Mouse (Mus musculus) myocyte (in vitro differentiated cells): ENCODE measurements around the gene Scn1a. TPM values are rescaled to one million over a fixed set of nuclear protein-coding genes. Genes with fewer than 3 reads are reported as not detected.

Source experiments
- H3K27me3 ChIP-seq: one replicate; pipeline ENCODE4 v1.6.1; 2011; ENCODE audit not compliant: control insufficient read depth, insufficient read depth, insufficient read length
- H3K36me3 ChIP-seq: one replicate; pipeline ENCODE4 v1.6.1; 2011; ENCODE audit not compliant: control insufficient read depth, insufficient read depth
- H3K4me2 ChIP-seq: one replicate; pipeline ENCODE4 v1.6.1; 2011; ENCODE audit warnings: low read depth, control low read depth
- H3K4me3 ChIP-seq: one replicate; pipeline ENCODE4 v1.5.1; 2011; ENCODE audit warnings: mild to moderate bottlenecking, control low read depth, moderate library complexity
- H3K79me2 ChIP-seq: one replicate; pipeline ENCODE4 v1.6.1; 2011; ENCODE audit not compliant: control insufficient read depth, insufficient read depth
- H3ac ChIP-seq: one replicate; pipeline ENCODE4 v1.6.1; 2011; ENCODE audit not compliant: control insufficient read depth, insufficient read length
- CEBPB ChIP-seq: IDR thresholded peaks from 2 replicates; pipeline ENCODE4 v1.6.1; 2011; ENCODE audit warnings: mild to moderate bottlenecking, moderate library complexity; ENCODE audit not compliant: poor library complexity, insufficient read depth, severe bottlenecking
- E2F4 ChIP-seq: IDR thresholded peaks from one replicate; pipeline ENCODE4 v1.6.1; 2011; ENCODE audit warnings: mild to moderate bottlenecking, control low read depth, moderate library complexity; ENCODE audit not compliant: insufficient read depth
- MAX ChIP-seq: IDR thresholded peaks from one replicate; pipeline ENCODE4 v1.6.1; 2011; ENCODE audit warnings: low read depth, mild to moderate bottlenecking, control low read depth
- MYOD1 ChIP-seq, 3 experiments: IDR thresholded peaks; one replicate each; pipeline ENCODE4 v1.6.1; 2011; ENCODE audit warnings: control low read depth in 2 of 3, low read depth in 2 of 3, mild to moderate bottlenecking in 2 of 3, moderate library complexity in 1 of 3; ENCODE audit not compliant: insufficient read length in 2 of 3, control insufficient read depth in 1 of 3
- MYOG ChIP-seq, 3 experiments: IDR thresholded peaks; one replicate each; pipeline ENCODE4 v1.6.1; 2011; ENCODE audit warnings: control low read depth in 2 of 3, low read depth in 2 of 3, mild to moderate bottlenecking in 2 of 3; ENCODE audit not compliant: insufficient read length in 2 of 3, control insufficient read depth in 1 of 3, insufficient read depth in 1 of 3
- POLR2A ChIP-seq: IDR thresholded peaks from one replicate; pipeline ENCODE4 v1.6.1; 2011; ENCODE audit warnings: low read depth, mild to moderate bottlenecking, control low read depth, moderate library complexity; ENCODE audit not compliant: insufficient read length
- POLR2AphosphoS2 ChIP-seq: IDR thresholded peaks from one replicate; pipeline ENCODE4 v1.6.1; 2011; ENCODE audit warnings: low read depth, control low read depth; ENCODE audit not compliant: insufficient read length
- REST ChIP-seq: IDR thresholded peaks from one replicate; pipeline ENCODE4 v1.6.1; 2011; ENCODE audit warnings: mild to moderate bottlenecking, control low read depth, moderate library complexity; ENCODE audit not compliant: insufficient read depth, insufficient read length
- SRF ChIP-seq: IDR thresholded peaks from one replicate; pipeline ENCODE4 v1.6.1; 2011; ENCODE audit warnings: low read depth; ENCODE audit not compliant: control insufficient read depth, insufficient read length
- TCF12 ChIP-seq: IDR thresholded peaks from one replicate; pipeline ENCODE4 v1.6.1; 2011; ENCODE audit warnings: mild to moderate bottlenecking, control low read depth; ENCODE audit not compliant: poor library complexity, insufficient read depth, severe bottlenecking
- TCF3 ChIP-seq: IDR thresholded peaks from one replicate; pipeline ENCODE4 v1.6.1; 2011; ENCODE audit warnings: low read depth, control low read depth; ENCODE audit not compliant: insufficient read length
- USF1 ChIP-seq: IDR thresholded peaks from one replicate; pipeline ENCODE4 v1.6.1; 2011; ENCODE audit warnings: low read depth, mild to moderate bottlenecking, control low read depth, moderate library complexity
- polyA plus RNA-seq: library from polyadenylated mRNA; unstranded; fragments of >200 nt; fragmentation: generic; extraction: Trizol; gene quantifications from one replicate; pipeline ENCODE4 v1.2.1, GENCODE M21; 2012; ENCODE audit warnings: missing spikeins

Scn1a gene
- polyA plus RNA-seq, 1 experiment: not detected

GRCm38 (mm10) chr2:66408899-66409739 lies 31.5 kb downstream of the Scn1a start:
- Histone ChIP-seq H3K79me2 (no peaks in the 10 kb centered on the region), H3K27me3 (peaks cover 29% of the 10 kb centered on the region), H3K4me3 (no peak overlapping the region), H3K4me2 (peak overlapping the region; percentile 83), H3ac (no peak overlapping the region), H3K36me3 (no peaks in the 10 kb centered on the region)
- TF ChIP-seq E2F4 (no peak), MYOD1 (IDR thresholded peaks at IDR 0.05; ENCODE audit: control insufficient read depth in 1 of 3, insufficient read length in 2 of 3, low read depth in 2 of 3) (no peak), MYOG (IDR thresholded peaks at IDR 0.05; ENCODE audit: control insufficient read depth in 1 of 3, insufficient read depth in 1 of 3, insufficient read length in 2 of 3, low read depth in 2 of 3) (no peak), POLR2AphosphoS2 (no peak), POLR2A (no peak), REST (no peak), TCF3 (no peak), MAX (no peak), SRF (no peak), CEBPB (no peak), TCF12 (no peak), USF1 (no peak)

GRCm38 (mm10) chr2:66408456-66408855 lies 32.2 kb downstream of the Scn1a start:
- TF ChIP-seq POLR2A (no peak), TCF12 (no peak), POLR2AphosphoS2 (no peak), CEBPB (no peak)
- Histone ChIP-seq H3ac (no peak overlapping the region), H3K36me3 (no peaks in the 10 kb centered on the region), H3K4me3 (no peak overlapping the region), H3K27me3 (peaks cover 29% of the 10 kb centered on the region), H3K79me2 (no peaks in the 10 kb centered on the region), H3K4me2 (no peak overlapping the region)

GRCm38 (mm10) chr2:66392586-66392985 lies 48.1 kb downstream of the Scn1a start:
- Histone ChIP-seq H3K4me2 (no peak overlapping the region), H3ac (no peak overlapping the region), H3K27me3 (no peaks in the 10 kb centered on the region), H3K36me3 (no peaks in the 10 kb centered on the region), H3K79me2 (no peaks in the 10 kb centered on the region), H3K4me3 (no peak overlapping the region)
- TF ChIP-seq TCF3 (no peak), USF1 (no peak), MYOG (IDR thresholded peaks at IDR 0.05; ENCODE audit: control insufficient read depth in 1 of 3, insufficient read depth in 1 of 3, insufficient read length in 2 of 3, low read depth in 2 of 3) (no peak), REST (no peak), E2F4 (no peak), TCF12 (no peak), SRF (no peak), CEBPB (no peak), POLR2AphosphoS2 (no peak), MYOD1 (IDR thresholded peaks at IDR 0.05; ENCODE audit: control insufficient read depth in 1 of 3, insufficient read length in 2 of 3, low read depth in 2 of 3) (no peak), POLR2A (no peak)

- H3ac ChIP-seq: no peak overlapping the region
- H3K36me3 ChIP-seq: no peaks in the 10 kb centered on the region
- H3K27me3 ChIP-seq: no peaks in the 10 kb centered on the region
- no peak overlapping the region for H3K4me3 ChIP-seq
- no peak overlapping the region for H3K4me2 ChIP-seq
- TF ChIP-seq POLR2A (no peak), TCF3 (no peak), CEBPB (no peak), POLR2AphosphoS2 (no peak), TCF12 (no peak)
- no peaks in the 10 kb centered on the region for H3K79me2 ChIP-seq
These were observed 72.7 kb downstream of the Scn1a start for GRCm38 (mm10) chr2:66367957-66368356.

- TF ChIP-seq POLR2AphosphoS2 (no peak), MAX (no peak), E2F4 (no peak), TCF12 (no peak), POLR2A (no peak), REST (no peak), MYOG (IDR thresholded peaks at IDR 0.05; ENCODE audit: control insufficient read depth in 1 of 3, insufficient read depth in 1 of 3, insufficient read length in 2 of 3, low read depth in 2 of 3) (no peak), USF1 (no peak), CEBPB (no peak), SRF (no peak), MYOD1 (IDR thresholded peaks at IDR 0.05; ENCODE audit: control insufficient read depth in 1 of 3, insufficient read length in 2 of 3, low read depth in 2 of 3) (no peak), TCF3 (no peak)
These were observed 90.0 kb downstream of the Scn1a start for GRCm38 (mm10) chr2:66350590-66350989.

More at GRCm38 (mm10) chr2:66350590-66350989, 90.0 kb downstream of the Scn1a start:
- Histone ChIP-seq H3K27me3 (no peaks in the 10 kb centered on the region), H3ac (no peak overlapping the region), H3K36me3 (no peaks in the 10 kb centered on the region), H3K4me3 (no peak overlapping the region), H3K4me2 (no peak overlapping the region), H3K79me2 (no peaks in the 10 kb centered on the region)
